7 mouse cellular contexts compared by ENCODE assay signal in the genomic region with DNA sequence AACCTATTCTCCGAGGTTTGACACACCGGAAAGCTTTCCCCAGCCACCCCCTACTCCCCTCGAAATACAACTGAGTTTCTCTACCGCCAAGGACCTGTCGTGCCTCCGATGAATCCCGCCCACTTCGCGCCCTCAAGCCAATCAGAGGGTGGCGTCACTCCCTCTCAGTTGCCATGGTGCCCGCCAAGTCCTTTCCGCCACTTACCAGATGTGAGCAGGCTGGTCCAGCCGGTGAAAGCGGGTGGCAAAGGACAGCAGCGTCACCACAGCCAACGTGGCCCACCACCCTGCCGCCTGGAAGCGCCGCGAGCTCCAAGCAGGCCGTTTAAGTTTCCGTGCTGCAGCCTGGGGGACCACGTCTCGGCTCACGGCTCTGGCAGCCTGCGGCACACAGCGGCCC. TPM values are rescaled to one million over a fixed set of nuclear protein-coding genes. Genes with fewer than 3 reads are reported as not detected.
DNase-seq lines count a peak whose midpoint lies in the region; ATAC-seq lines count a peak whose summit lies in the region.

A gene (plus strand): TSS at position 200 of the 400 bp plus-strand sequence.

- peak; percentile 89 for DNase-seq in adrenal gland, postnatal 25 days
- peak; percentile 99 for DNase-seq in heart, adult 11 months
- peak; percentile 90 for DNase-seq in kidney, adult 18-20 months
- peak; percentile 92 for DNase-seq in limb, embryonic 11.5 days (ENCODE audit: low spot score)
- DNase-seq in midbrain, embryonic 14.5 days = peak; percentile 93
- DNase-seq in spleen, adult 18-20 months = peak; percentile 79 to 86

- H3K36me3 ChIP-seq in embryonic facial prominence, embryonic 12.5 days = 0 out of 2 replicates have a peak, but pooled peaks cover 7% of the 10 kb centered on the region
- H3K36me3 ChIP-seq in limb, embryonic 11.5 days (ENCODE audit: control insufficient read depth, insufficient read depth, low read length) = peaks cover 4% of the 10 kb centered on the region; the same call in 1 of the 2 replicates
- no peaks in the 10 kb centered on the region for H3K36me3 ChIP-seq in midbrain, embryonic 14.5 days (ENCODE audit: control insufficient read depth, insufficient read depth, low read length)

- peak within 1 kb of the TSS; percentile 58 for H3K9ac ChIP-seq in embryonic facial prominence, embryonic 12.5 days
- peak within 1 kb of the TSS; percentile 75 for H3K9ac ChIP-seq in limb, embryonic 11.5 days (ENCODE audit: low read length)
- H3K9ac ChIP-seq in midbrain, embryonic 14.5 days (replicated peaks; ENCODE audit: low read length) = peak within 1 kb of the TSS; percentile 80

- no peaks in the 10 kb centered on the region for H3K27me3 ChIP-seq in embryonic facial prominence, embryonic 12.5 days
- no peaks in the 10 kb centered on the region for H3K27me3 ChIP-seq in limb, embryonic 11.5 days (ENCODE audit: control insufficient read depth, insufficient read depth, low read length)
- no peaks in the 10 kb centered on the region for H3K27me3 ChIP-seq in midbrain, embryonic 14.5 days (ENCODE audit: control insufficient read depth, insufficient read depth, low read length)

- peak within 1 kb of the TSS; percentile 66 for H3K4me2 ChIP-seq in embryonic facial prominence, embryonic 12.5 days (replicated peaks)
- peak within 1 kb of the TSS; percentile 51 for H3K4me2 ChIP-seq in limb, embryonic 11.5 days (ENCODE audit: low read depth, severe bottlenecking)
- peak within 1 kb of the TSS; percentile 65 for H3K4me2 ChIP-seq in midbrain, embryonic 14.5 days (ENCODE audit: low read length)

- peaks cover 15% of the 10 kb centered on the region for H3K4me1 ChIP-seq in embryonic facial prominence, embryonic 12.5 days
- H3K4me1 ChIP-seq in limb, embryonic 11.5 days (ENCODE audit: control insufficient read depth, insufficient read depth, low read length) = peaks cover 10% of the 10 kb centered on the region; the same call in 1 of the 2 replicates
- H3K4me1 ChIP-seq in midbrain, embryonic 14.5 days (ENCODE audit: control insufficient read depth, insufficient read depth, low read length) = peaks cover 11% of the 10 kb centered on the region; the same call in 1 of the 2 replicates

- peak within 1 kb of the TSS; percentile 96 for H3K27ac ChIP-seq in embryonic facial prominence, embryonic 12.5 days
- H3K27ac ChIP-seq in limb, embryonic 11.5 days (replicated peaks; ENCODE audit: low read depth, low read length) = peak within 1 kb of the TSS; percentile 93
- peak within 1 kb of the TSS; percentile 98 for H3K27ac ChIP-seq in midbrain, embryonic 14.5 days (replicated peaks; ENCODE audit: low read depth, low read length)

- H3K4me3 ChIP-seq in embryonic facial prominence, embryonic 12.5 days = peak within 1 kb of the TSS; percentile 76
- peak within 1 kb of the TSS; percentile 89 for H3K4me3 ChIP-seq in limb, embryonic 11.5 days (ENCODE audit: low read depth, low read length)
- peak within 1 kb of the TSS; percentile 92 for H3K4me3 ChIP-seq in midbrain, embryonic 14.5 days (replicated peaks; ENCODE audit: low read depth, low read length)

- ATAC-seq in embryonic facial prominence, embryonic 12.5 days (ENCODE audit: insufficient number of reproducible peaks, insufficient read depth, low FRiP score, low TSS enrichment) = peak; percentile 80
- ATAC-seq in limb, embryonic 11.5 days (ENCODE audit: insufficient number of reproducible peaks, low FRiP score, low TSS enrichment, low read depth) = peak; percentile 86
- ATAC-seq in midbrain, embryonic 14.5 days (ENCODE audit: low FRiP score, low TSS enrichment) = peak; percentile 89

- no peaks in the 10 kb centered on the region for H3K9me3 ChIP-seq in embryonic facial prominence, embryonic 12.5 days
- H3K9me3 ChIP-seq in limb, embryonic 11.5 days (ENCODE audit: control insufficient read depth, low read length) = no peaks in the 10 kb centered on the region; the same call in 1 of the 2 replicates
- no peaks in the 10 kb centered on the region for H3K9me3 ChIP-seq in midbrain, embryonic 14.5 days (ENCODE audit: control insufficient read depth, low read length)

- WGBS in embryonic facial prominence, embryonic 12.5 days = under 1% methylated on average over 27 of the region's 27 CpGs
- under 1% methylated on average over 27 of the region's 27 CpGs for WGBS in limb, embryonic 11.5 days
- under 1% methylated on average over 27 of the region's 27 CpGs for WGBS in midbrain, embryonic 14.5 days

RNA-seq across cellular contexts. Expression of the gene that starts here (rescaled TPM):
- 106 and 112 TPM in 2 replicates for total RNA-seq in adrenal gland, postnatal 25 days (2021)
- polyA plus RNA-seq in embryonic facial prominence, embryonic 12.5 days (2016; fragmentation: Nextera tagmentation; extraction: Ambion mirVana) = 29.5 and 32.5 TPM in 2 replicates
- polyA plus RNA-seq in limb, embryonic 11.5 days (2014; fragmentation: Nextera tagmentation; extraction: Ambion mirVana) = 36.6 and 38.0 TPM in 2 replicates
- polyA plus RNA-seq in midbrain, embryonic 14.5 days (2014; fragmentation: Nextera tagmentation; extraction: Ambion mirVana) = 29.9 and 30.8 TPM in 2 replicates

Comparison
In these comparisons a context has a peak if more than half of its experiments do, and no peak if none do; other contexts are left out.
1. Peak in every context shown above with its lines: DNase-seq, ATAC-seq, H3K4me3 ChIP-seq and H3K27ac ChIP-seq.